Mouse (Mus musculus): ENCODE results near the gene Zbtb39.
"Not testable (repeated sequence)": the region's sequence is repeated elsewhere in the genome, so short reads cannot be mapped to it uniquely, and the experiment has no call there.

The Zbtb39 gene

DNA sequence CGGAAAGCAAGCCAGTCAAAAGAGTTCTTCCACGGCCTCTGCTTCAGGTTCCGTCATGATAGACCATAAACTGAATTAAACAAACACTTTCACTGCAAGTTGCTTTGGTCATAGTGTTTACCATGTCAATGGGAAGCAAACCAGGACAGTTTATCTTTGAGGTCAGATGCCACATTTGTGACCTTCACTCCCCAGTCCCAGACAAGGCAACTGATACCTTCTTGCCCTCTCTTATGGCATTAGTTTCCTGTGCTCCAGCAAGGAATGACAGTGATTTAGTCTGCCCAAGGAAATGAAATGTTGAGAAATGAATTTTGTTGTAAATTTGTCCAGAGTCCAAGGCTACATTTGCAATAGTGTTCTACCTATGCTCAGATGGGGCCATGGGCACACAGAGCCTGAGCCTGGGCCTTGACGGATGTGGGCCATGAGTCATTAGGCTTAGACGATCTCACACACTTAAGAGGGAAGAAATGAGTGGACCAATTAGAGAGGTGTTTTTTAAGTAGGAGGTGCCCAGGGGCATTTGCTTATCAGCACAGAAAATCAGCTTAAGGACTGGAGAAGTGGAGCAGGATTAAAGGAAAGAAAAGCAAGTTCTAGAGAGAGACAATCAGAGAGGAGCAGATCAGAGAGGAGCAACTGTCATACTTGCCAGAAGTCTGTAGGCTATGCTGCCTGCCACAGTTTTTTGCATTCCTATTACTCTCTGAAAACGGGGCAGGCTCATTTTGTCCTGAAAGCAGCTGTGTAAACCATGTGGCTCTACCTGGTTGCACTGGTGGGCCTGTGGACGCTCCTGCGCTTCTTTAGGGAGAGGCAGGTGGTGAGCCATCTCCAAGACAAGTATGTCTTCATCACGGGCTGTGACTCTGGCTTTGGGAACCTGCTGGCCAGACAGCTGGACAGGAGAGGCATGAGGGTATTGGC, 20.1 kb downstream of the Zbtb39 start, which contains the start of the genes Rdh1 and Rdh16f1:
TSS of gene Rdh1 (plus strand) at position 541 of the 930 bp plus-strand sequence.
TSS of gene Rdh16f1 (plus strand) at position 607 of the 930 bp plus-strand sequence.
- in situ Hi-C loops (cut with MboI; ENCODE audit: low pct_unique_long_range_greater_than_20kb in 1 of 2, low sequenced_read_pairs in 2 of 2, unreplicated experiment in 1 of 2), result no loop called here

DNA sequence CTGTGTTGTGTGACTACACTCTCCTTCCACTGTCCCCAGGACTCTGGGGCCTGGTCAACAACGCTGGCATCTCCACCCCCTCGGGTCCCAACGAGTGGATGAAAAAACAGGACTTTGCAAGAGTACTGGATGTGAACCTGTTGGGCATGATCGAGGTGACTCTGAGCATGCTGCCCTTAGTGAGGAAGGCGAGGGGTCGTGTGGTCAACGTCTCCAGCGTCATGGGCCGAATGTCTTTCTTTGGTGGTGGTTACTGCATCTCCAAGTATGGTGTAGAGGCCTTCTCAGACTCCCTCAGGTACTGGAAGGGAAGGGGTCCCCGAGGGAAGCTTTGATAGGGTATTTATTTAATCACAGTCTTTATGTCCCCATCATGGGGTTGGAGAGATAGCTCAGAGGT, 23.6 kb downstream of the Zbtb39 start:
- in situ Hi-C loops (cut with MboI; ENCODE audit: low pct_unique_long_range_greater_than_20kb in 1 of 2, low sequenced_read_pairs in 2 of 2, unreplicated experiment in 1 of 2), result not testable (repeated sequence)

- in situ Hi-C loops (cut with MboI; ENCODE audit: low pct_unique_long_range_greater_than_20kb in 1 of 2, low sequenced_read_pairs in 2 of 2, unreplicated experiment in 1 of 2), result no loop called here
Measured at GRCm38 (mm10) chr10:127763914-127764680, 24.8 kb downstream of the Zbtb39 start.

DNA sequence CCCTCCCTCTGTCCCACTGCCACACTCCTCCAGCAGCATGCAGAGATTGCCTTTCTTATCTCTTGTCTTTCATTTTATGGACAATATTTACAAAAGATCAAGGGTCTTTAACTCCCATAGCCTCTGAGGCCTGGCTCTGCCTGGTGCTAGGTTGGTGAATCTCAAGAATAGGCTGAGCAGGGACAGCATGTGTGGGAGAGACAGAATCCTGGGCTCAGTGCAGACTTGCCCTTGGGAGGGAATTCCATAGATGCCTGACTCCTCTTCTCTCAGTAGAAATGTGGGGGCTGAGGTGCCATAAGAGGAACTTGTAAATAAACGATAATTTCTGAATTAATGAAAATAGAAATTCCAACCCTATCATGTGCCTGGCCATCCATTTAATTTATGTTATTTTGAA, 27.2 kb downstream of the Zbtb39 start:
- in situ Hi-C loops (cut with MboI; ENCODE audit: low pct_unique_long_range_greater_than_20kb in 1 of 2, low sequenced_read_pairs in 2 of 2, unreplicated experiment in 1 of 2), result no loop called here

GRCm38 (mm10) chr10:127776011-127776410, 36.7 kb downstream of the Zbtb39 start, which contains the start of gene Rdh9:
Gene Rdh9, plus strand, starts transcription at chr10:127776386.
- in situ Hi-C loops (cut with MboI; ENCODE audit: low pct_unique_long_range_greater_than_20kb in 1 of 2, low sequenced_read_pairs in 2 of 2, unreplicated experiment in 1 of 2), result no loop called here

DNA sequence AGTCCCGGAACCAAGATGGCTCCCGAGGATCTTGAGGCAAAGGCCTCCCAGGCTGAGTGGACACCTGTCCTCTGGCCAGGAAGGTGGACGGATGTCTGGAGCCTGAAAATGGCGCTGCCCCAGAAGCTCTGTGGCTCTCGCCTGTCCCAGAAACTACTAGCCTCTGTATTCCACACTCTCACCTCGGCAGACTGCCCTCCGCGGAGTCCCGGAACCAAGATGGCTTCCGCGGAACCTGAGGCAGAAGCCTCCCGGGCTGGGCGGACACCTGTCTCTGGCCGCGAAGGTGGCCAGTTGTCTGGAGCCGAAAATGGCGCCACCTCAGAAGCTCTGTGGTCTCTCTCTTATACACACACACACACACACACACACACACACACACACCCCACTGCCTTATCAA, 43.0 kb downstream of the Zbtb39 start:
- in situ Hi-C loops (cut with MboI; ENCODE audit: low pct_unique_long_range_greater_than_20kb in 1 of 2, low sequenced_read_pairs in 2 of 2, unreplicated experiment in 1 of 2), result not testable (repeated sequence)

DNA sequence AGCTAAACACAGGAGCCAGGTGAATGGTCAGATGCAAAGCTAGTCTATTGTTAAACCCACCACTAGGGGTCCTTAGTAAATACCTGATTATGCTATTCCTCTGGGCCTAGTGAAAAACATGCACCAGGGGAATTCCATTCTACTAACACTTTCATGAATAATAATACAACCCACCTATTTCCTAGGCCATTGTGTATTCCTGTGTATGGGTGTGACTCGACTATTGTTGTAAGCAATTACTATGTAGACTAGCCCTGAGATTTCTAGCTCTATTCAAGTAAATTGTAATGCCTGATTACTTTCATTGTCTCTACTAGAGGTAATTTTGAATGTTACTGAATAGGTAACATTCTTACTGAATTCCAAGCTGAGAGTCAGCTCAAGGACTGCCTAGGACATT, 46.1 kb downstream of the Zbtb39 start:
- in situ Hi-C loops (cut with MboI; ENCODE audit: low pct_unique_long_range_greater_than_20kb in 1 of 2, low sequenced_read_pairs in 2 of 2, unreplicated experiment in 1 of 2), result not testable (repeated sequence)
